Mouse (Mus musculus) CH12.LX (cell line): ENCODE data around the gene Ppil6. TPM values are rescaled to one million over a fixed set of nuclear protein-coding genes. Genes with fewer than 3 reads are reported as not detected.

Experiments used
- DNase-seq: peaks from one replicate; pipeline ENCODE4 v3.0.0-alpha.2; 2013; ENCODE audit errors: extremely low read depth
- H3K27ac ChIP-seq: 2 replicates; pipeline ENCODE4 v1.5.1; 2012; ENCODE audit warnings: low read depth, mild to moderate bottlenecking, control low read depth, moderate library complexity; ENCODE audit not compliant: insufficient read depth
- H3K27me3 ChIP-seq: replicated peaks from 2 replicates; pipeline ENCODE3; 2012; ENCODE audit warnings: inconsistent platforms
- H3K36me3 ChIP-seq, 2 experiments: replicated peaks in 1 of 2; 2 replicates each; pipeline versions ENCODE3 to v1.6.1; 2012; ENCODE audit warnings: inconsistent platforms in 1 of 2, low read length in 1 of 2, mild to moderate bottlenecking in 1 of 2, mixed read lengths in 1 of 2, moderate library complexity in 1 of 2; ENCODE audit not compliant: control insufficient read depth in 1 of 2, insufficient read depth in 1 of 2
- H3K4me1 ChIP-seq, 2 experiments: 2 replicates each; pipeline ENCODE4 v1.6.1; 2012; ENCODE audit warnings: inconsistent platforms in 1 of 2, moderate library complexity in 1 of 2; ENCODE audit not compliant: insufficient read depth in 2 of 2, control insufficient read depth in 1 of 2
- H3K4me2 ChIP-seq: 2 replicates; pipeline ENCODE4 v1.6.1; 2012; ENCODE audit warnings: low read depth, mild to moderate bottlenecking, control low read depth; ENCODE audit not compliant: poor library complexity, insufficient read depth, severe bottlenecking
- H3K4me3 ChIP-seq, 3 experiments: fragments of 150-350 bp in 1 of 3; sonication (generic) in 1 of 3; replicated peaks in 1 of 3; 2 replicates each; pipeline versions ENCODE3 to v1.5.1; 2011 to 2012; ENCODE audit warnings: low read depth in 2 of 3, low read length in 2 of 3, mild to moderate bottlenecking in 2 of 3, moderate library complexity in 2 of 3, control low read depth in 1 of 3, improper control_type of control experiment in 1 of 3, inconsistent platforms in 1 of 3, mixed read lengths in 1 of 3; ENCODE audit not compliant: poor library complexity in 1 of 3
- H3K79me2 ChIP-seq: replicated peaks from 2 replicates; pipeline ENCODE4 v1.6.1; 2012; ENCODE audit warnings: mild to moderate bottlenecking, moderate library complexity; ENCODE audit not compliant: control insufficient read depth, poor library complexity, insufficient read depth, severe bottlenecking; ENCODE audit errors: extremely low read depth
- H3K9ac ChIP-seq: 2 replicates; pipeline ENCODE4 v1.6.1; 2012; ENCODE audit warnings: low read depth, mild to moderate bottlenecking, control low read depth, moderate library complexity; ENCODE audit not compliant: insufficient read depth
- H3K9me3 ChIP-seq: replicated peaks from 2 replicates; pipeline ENCODE3; 2012; ENCODE audit warnings: low read length, inconsistent platforms, mixed read lengths
- BHLHE40 ChIP-seq: IDR thresholded peaks from 2 replicates; pipeline ENCODE4 v1.6.1; 2011; ENCODE audit warnings: mild to moderate bottlenecking, low read depth, low read length, improper control_type of control experiment
- CHD1 ChIP-seq: IDR thresholded peaks from 2 replicates; pipeline ENCODE4 v1.6.1; 2012; ENCODE audit warnings: low read depth, low read length, improper control_type of control experiment, inconsistent platforms
- E2F4 ChIP-seq: IDR thresholded peaks from 2 replicates; pipeline ENCODE4 v1.6.1; 2011; ENCODE audit warnings: low read depth, low read length, improper control_type of control experiment; ENCODE audit not compliant: insufficient replicate concordance
- ELF1 ChIP-seq: IDR thresholded peaks from 2 replicates; pipeline ENCODE4 v1.6.1; 2014; ENCODE audit warnings: low read depth, mild to moderate bottlenecking, inconsistent platforms, low read length, improper control_type of control experiment
- EP300 ChIP-seq: IDR thresholded peaks from 2 replicates; pipeline ENCODE4 v1.6.1; 2011; ENCODE audit warnings: low read length, improper control_type of control experiment
- ETS1 ChIP-seq: conservative IDR thresholded peaks from 2 replicates; pipeline ENCODE4 v1.6.1; 2012; ENCODE audit warnings: low read depth, mild to moderate bottlenecking, inconsistent platforms, low read length, improper control_type of control experiment, moderate library complexity
- IRF4 ChIP-seq: IDR thresholded peaks from 2 replicates; pipeline ENCODE4 v1.6.1; 2014; ENCODE audit warnings: low read depth, mild to moderate bottlenecking, inconsistent platforms, low read length, improper control_type of control experiment
- JUN ChIP-seq: IDR thresholded peaks from 2 replicates; pipeline ENCODE4 v1.6.1; 2011; ENCODE audit warnings: low read depth, mild to moderate bottlenecking, low read length, improper control_type of control experiment, moderate library complexity; ENCODE audit not compliant: insufficient read depth
- KAT2A ChIP-seq: IDR thresholded peaks from 2 replicates; pipeline ENCODE4 v1.6.1; 2012; ENCODE audit warnings: low read length, improper control_type of control experiment, inconsistent platforms; ENCODE audit not compliant: insufficient replicate concordance
- MAFK ChIP-seq: IDR thresholded peaks from 2 replicates; pipeline ENCODE4 v1.6.1; 2011; ENCODE audit warnings: low read length, improper control_type of control experiment; ENCODE audit not compliant: insufficient replicate concordance
- MAX ChIP-seq: IDR thresholded peaks from 2 replicates; pipeline ENCODE4 v1.6.1; 2011; ENCODE audit warnings: low read length, improper control_type of control experiment
- MEF2A ChIP-seq: IDR thresholded peaks from 2 replicates; pipeline ENCODE4 v1.6.1; 2014; ENCODE audit warnings: low read depth, mild to moderate bottlenecking, inconsistent platforms, low read length, improper control_type of control experiment, borderline replicate concordance
- NELFE ChIP-seq: IDR thresholded peaks from 2 replicates; pipeline ENCODE4 v1.6.1; 2011; ENCODE audit warnings: low read depth, low read length, improper control_type of control experiment
- NRF1 ChIP-seq: IDR thresholded peaks from 2 replicates; pipeline ENCODE4 v1.6.1; 2014; ENCODE audit warnings: low read depth, mild to moderate bottlenecking, inconsistent platforms, low read length, improper control_type of control experiment, moderate library complexity
- PAX5 ChIP-seq: IDR thresholded peaks from 2 replicates; pipeline ENCODE4 v1.6.1; 2012; ENCODE audit warnings: low read length, inconsistent platforms, mixed read lengths
- POLR2A ChIP-seq: IDR thresholded peaks from 2 replicates; pipeline ENCODE4 v1.6.1; 2011; ENCODE audit warnings: low read depth, mild to moderate bottlenecking, improper control_type of control experiment, low read length
- POLR2AphosphoS2 ChIP-seq: IDR thresholded peaks from 2 replicates; pipeline ENCODE4 v1.6.1; 2011; ENCODE audit warnings: low read depth, low read length, improper control_type of control experiment
- RCOR1 ChIP-seq: conservative IDR thresholded peaks from 2 replicates; pipeline ENCODE4 v1.6.1; 2012; ENCODE audit warnings: low read depth, mild to moderate bottlenecking, inconsistent platforms, low read length, improper control_type of control experiment
- TCF12 ChIP-seq: IDR thresholded peaks from 2 replicates; pipeline ENCODE4 v1.6.1; 2014; ENCODE audit warnings: low read depth, mild to moderate bottlenecking, inconsistent platforms, low read length, improper control_type of control experiment
- USF1 ChIP-seq: IDR thresholded peaks from 2 replicates; pipeline ENCODE4 v1.6.1; 2014; ENCODE audit warnings: low read depth, mild to moderate bottlenecking, inconsistent platforms, low read length, improper control_type of control experiment
- ZC3H11A ChIP-seq: IDR thresholded peaks from 2 replicates; pipeline ENCODE4 v1.6.1; 2012; ENCODE audit warnings: low read depth, mild to moderate bottlenecking, inconsistent platforms, low read length, improper control_type of control experiment
- ZMIZ1 ChIP-seq: IDR thresholded peaks from 2 replicates; pipeline ENCODE4 v1.6.1; 2012; ENCODE audit warnings: low read depth, mild to moderate bottlenecking, inconsistent platforms, low read length, improper control_type of control experiment
- ZNF384 ChIP-seq: IDR thresholded peaks from 2 replicates; pipeline ENCODE4 v1.6.1; 2012; ENCODE audit warnings: low read depth, low read length, improper control_type of control experiment, inconsistent platforms
- dilution Hi-C: fragments of 300-500 bp; cut with MboI; formaldehyde crosslinking; loops from 2 replicates; pipeline ENCODE4 v1.14.3; 2020; ENCODE audit warnings: low sequenced_read_pairs; ENCODE audit not compliant: extremely low pct_unique_long_range_greater_than_20kb, extremely low pct_ligation_motif_present
- in situ Hi-C: fragments of 300-500 bp; cut with MboI; formaldehyde crosslinking; loops from 3 replicates; pipeline ENCODE4 v1.14.3; 2019; ENCODE audit warnings: low sequenced_read_pairs, low pct_ligation_motif_present, low pct_unique_long_range_greater_than_20kb, mixed read lengths
- polyA plus RNA-seq: library from polyadenylated mRNA; unstranded; fragments of >175 nt; gene quantifications from 2 replicates; pipeline ENCODE4 v1.2.1, GENCODE M21; 2012; ENCODE audit warnings: low read depth; ENCODE audit not compliant: insufficient read length
- total RNA-seq, 2 experiments: library from RNA; depleted of rRNA; stranded (reverse); fragments of 300-350 nt in 1 of 2; fragments of >200 nt in 1 of 2; gene quantifications; 2 replicates each; pipeline ENCODE4 v1.2.3; 2012 to 2014

Gene Ppil6
- total and polyA plus RNA-seq, 3 experiments: not detected

- H3K4me1 ChIP-seq: peaks cover 13 to 56% of the 10 kb centered on the region in 2 experiments
- in situ Hi-C loops: no loop called here
These were observed 17.2 kb upstream of the Ppil6 start for GRCm38 (mm10) chr10:41472962-41473481.

GRCm38 (mm10) chr10:41473782-41474468 lies 16.3 kb upstream of the Ppil6 start:
- H3K9me3 ChIP-seq: no peaks in the 10 kb centered on the region
- H3K27ac ChIP-seq: peak overlapping the region; percentile 60; the same call in 1 of the 2 replicates
- in situ Hi-C loops: no loop called here
- no peak overlapping the region for H3K4me3 ChIP-seq
- peak overlapping the region; percentile 44 for H3K9ac ChIP-seq
- DNase-seq: peak; percentile 63
- H3K79me2 ChIP-seq: 0 out of 2 replicates have a peak, but pooled peaks cover 2% of the 10 kb centered on the region
- TF ChIP-seq CHD1 (no peak), ZC3H11A (no peak), EP300 (peak; percentile 24; the same call in 1 of the 2 replicates), IRF4 (no peak), NELFE (0 out of 2 replicates have a peak, but pooled peaks have one; percentile 14), POLR2A (no peak), MEF2A (peak; percentile 45; the same call in 1 of the 2 replicates), E2F4 (no peak), PAX5 (no peak), ZNF384 (no peak), USF1 (no peak), TCF12 (0 out of 2 replicates have a peak, but pooled peaks have one; percentile 6), RCOR1 (no peak), ZMIZ1 (no peak), JUN (no peak), POLR2AphosphoS2 (no peak), ELF1 (peak; percentile 30; the same call in 1 of the 2 replicates), BHLHE40 (no peak), KAT2A (no peak), MAFK (no peak), NRF1 (no peak), ETS1 (peak; percentile 17; the same call in 1 of the 2 replicates)
- TF ChIP-seq, all 38 proteins: peak for 6
- H3K36me3 ChIP-seq: peaks cover 3 to 11% of the 10 kb centered on the region in 2 experiments
- no peak overlapping the region; the same call in 1 of the 2 replicates for H3K4me2 ChIP-seq
- no peaks in the 10 kb centered on the region for H3K27me3 ChIP-seq
- dilution Hi-C loops: no loop called here
- H3K4me1 ChIP-seq: peaks cover 13 to 57% of the 10 kb centered on the region in 2 experiments

More at GRCm38 (mm10) chr10:41472962-41473481, 17.2 kb upstream of the Ppil6 start:
- H3K4me2 ChIP-seq: no peak overlapping the region
- H3K79me2 ChIP-seq: 0 out of 2 replicates have a peak, but pooled peaks cover 2% of the 10 kb centered on the region
- H3K27ac ChIP-seq: no peak overlapping the region
- no peaks in the 10 kb centered on the region for H3K27me3 ChIP-seq
- dilution Hi-C loops: no loop called here
- H3K9ac ChIP-seq: no peak overlapping the region
- H3K9me3 ChIP-seq: no peaks in the 10 kb centered on the region
- no peak for DNase-seq
- H3K36me3 ChIP-seq: peaks cover 0 to 8% of the 10 kb centered on the region in 2 experiments
- no peak overlapping the region for H3K4me3 ChIP-seq
- TF ChIP-seq ZC3H11A (no peak), MAX (0 out of 2 replicates have a peak, but pooled peaks have one; percentile 50)
